Mouse (Mus musculus) liver, embryonic 14 days (tissue): Measurements from ENCODE around the gene Prpf8. TPM values are rescaled to one million over a fixed set of nuclear protein-coding genes. Genes with fewer than 3 reads are reported as not detected.

Experiments used
- polyA plus RNA-seq: library from polyadenylated mRNA; depleted of rRNA; stranded (reverse); fragments of >200 nt; gene quantifications from 2 replicates; pipeline ENCODE4 v1.2.3, GENCODE M21; 2012; rRNA removed

Prpf8 gene
- polyA plus RNA-seq, result 34.3 and 40.5 TPM in 2 replicates

GRCm38 (mm10) chr11:75486601-75487285, at the start of gene Prpf8:
Gene Prpf8, plus strand, starts transcription at chr11:75486816.

DNA sequence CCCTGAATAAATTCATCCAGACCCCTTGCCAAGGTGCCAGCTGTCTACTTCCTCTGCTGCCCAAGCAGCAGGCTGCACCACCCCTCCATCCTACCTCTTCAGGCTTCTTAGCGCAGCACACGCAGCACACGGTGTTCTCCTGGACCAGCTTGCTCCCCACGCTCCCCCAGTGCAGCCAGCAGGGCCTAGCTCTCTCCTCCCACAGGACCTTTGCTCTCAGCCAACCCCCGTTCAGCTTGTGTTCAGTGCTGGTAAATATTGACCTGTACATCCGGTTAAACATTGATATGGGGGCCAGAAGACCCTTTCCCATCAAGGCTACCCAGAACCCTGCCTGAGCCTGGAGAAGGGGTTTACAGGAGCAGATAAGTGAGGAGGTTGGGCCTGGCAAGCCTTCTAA, 47.3 kb upstream of the Prpf8 start, which contains the start of gene Serpinf2:
Gene Serpinf2, minus strand, starts transcription at position 229 of the 400 bp plus-strand sequence.

GRCm38 (mm10) chr11:75453991-75454930, 32.4 kb upstream of the Prpf8 start, which contains the start of gene Wdr81:
Gene Wdr81, minus strand, starts transcription at chr11:75454717.

GRCm38 (mm10) chr11:75460844-75461742, 25.5 kb upstream of the Prpf8 start, which contains the start of gene Tlcd2:
Gene Tlcd2, plus strand, starts transcription at chr11:75461715.

DNA sequence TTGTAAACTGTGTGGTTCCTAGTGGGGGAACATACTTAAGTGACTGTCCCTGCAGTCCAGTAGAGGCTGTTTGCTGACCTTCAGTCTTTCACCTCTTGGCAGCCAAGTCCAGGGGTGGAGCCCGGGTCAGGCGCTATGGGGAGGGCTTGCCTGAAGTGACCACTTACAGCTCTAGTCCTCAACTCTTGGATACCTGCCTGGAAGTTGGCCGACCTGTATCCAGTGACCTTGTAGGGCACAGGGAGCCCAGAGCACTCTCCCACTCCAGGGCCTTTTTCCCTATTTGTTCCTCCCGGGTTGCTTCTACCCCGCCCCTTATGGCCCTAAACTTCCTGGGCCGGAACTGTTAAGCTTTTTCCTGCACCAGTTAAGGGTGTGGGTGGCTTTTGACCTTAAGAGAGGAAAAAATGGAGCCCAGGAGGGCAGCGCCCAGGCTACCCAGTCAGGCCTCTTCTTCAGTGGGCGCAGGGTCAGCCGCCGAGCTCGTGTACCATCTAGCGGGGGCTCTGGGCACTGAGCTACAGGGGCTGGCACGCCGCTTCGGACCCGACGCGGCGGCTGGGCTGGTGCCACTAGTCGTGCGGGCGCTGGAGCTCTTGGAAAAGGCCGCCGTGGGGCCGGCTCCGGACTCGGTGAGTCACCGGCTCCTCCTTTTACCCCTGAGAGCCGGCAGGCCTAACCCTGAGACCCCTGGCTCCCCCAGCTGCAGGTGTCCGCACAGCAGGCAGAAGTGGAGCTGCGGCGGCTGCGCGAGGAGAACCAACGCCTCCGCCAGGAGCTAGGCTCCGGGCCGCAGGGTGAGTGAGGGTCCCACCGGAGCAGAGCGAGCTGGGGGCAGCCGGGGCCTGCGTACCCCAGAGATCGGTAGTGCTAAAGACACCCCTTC, 23.4 kb downstream of the Prpf8 start, which contains the start of gene Rilp:
Gene Rilp, plus strand, starts transcription at position 354 of the 886 bp plus-strand sequence.

GRCm38 (mm10) chr11:75513336-75513735, 26.7 kb downstream of the Prpf8 start, which contains the start of gene Scarf1:
Gene Scarf1, plus strand, starts transcription at chr11:75513540.

DNA sequence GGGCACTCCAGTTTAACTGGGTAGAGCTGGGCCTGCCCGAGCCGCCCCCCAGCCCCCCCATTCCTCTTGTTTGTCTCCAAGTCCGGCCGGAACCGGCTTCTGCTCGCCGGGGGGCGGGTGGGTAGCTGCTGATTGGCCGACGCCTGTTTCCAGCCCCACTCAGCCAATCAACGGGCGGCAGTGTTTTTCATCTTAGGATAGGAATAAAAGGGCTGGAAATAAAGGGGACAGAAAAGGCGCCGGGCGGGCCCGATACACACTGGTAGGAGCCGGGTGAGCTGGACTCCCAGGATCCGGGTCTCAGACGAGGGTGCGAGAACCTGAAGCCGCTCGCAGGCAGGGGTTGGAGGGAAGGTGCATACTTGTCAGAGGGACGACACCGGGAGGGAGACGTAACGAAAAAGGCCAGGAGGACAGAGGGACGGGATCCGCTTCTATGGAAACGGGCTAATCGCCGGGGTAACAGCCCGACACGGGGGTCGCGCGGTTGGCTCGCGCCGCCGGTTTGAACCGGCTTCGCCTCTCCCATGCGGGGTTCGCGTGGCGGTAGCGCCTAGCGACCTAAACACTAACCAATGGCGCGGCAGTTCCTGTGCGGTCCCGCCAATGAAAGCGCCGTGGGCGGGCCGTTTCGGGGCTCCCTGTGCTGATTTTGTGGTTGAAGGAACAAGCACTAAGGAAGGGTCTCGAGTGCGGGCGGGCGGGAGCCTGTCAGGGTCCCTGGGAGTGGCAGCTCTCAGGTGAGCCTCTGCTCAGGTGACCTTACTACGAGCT, 45.0 kb downstream of the Prpf8 start, which contains the start of gene Slc43a2:
Gene Slc43a2, plus strand, starts transcription at position 226 of the 774 bp plus-strand sequence.

Other genes with a start within 250 kb of the Prpf8 start
- gene Rpa1, start 138.5 kb upstream of the Prpf8 start, polyA plus RNA-seq, result 52.5 and 61.3 TPM in 2 replicates
- 1.8 and 2.2 TPM in 2 replicates for gene Smyd4, start 138.4 kb upstream of the Prpf8 start, polyA plus RNA-seq
- gene Serpinf1, start 64.1 kb upstream of the Prpf8 start, polyA plus RNA-seq, result 84.0 and 109 TPM in 2 replicates
- gene Serpinf2, start 47.2 kb upstream of the Prpf8 start, polyA plus RNA-seq, result 395 and 444 TPM in 2 replicates
- 13.0 and 14.8 TPM in 2 replicates for gene Wdr81, start 32.1 kb upstream of the Prpf8 start, polyA plus RNA-seq
- gene Tlcd2, start 25.1 kb upstream of the Prpf8 start, polyA plus RNA-seq, result 6.8 and 8.4 TPM in 2 replicates
- gene Rilp, start 23.3 kb downstream of the Prpf8 start, polyA plus RNA-seq, result 1.5 and 1.7 TPM in 2 replicates
- gene Scarf1, start 26.7 kb downstream of the Prpf8 start, polyA plus RNA-seq, result 2.1 and 2.3 TPM in 2 replicates
- gene Slc43a2, start 44.9 kb downstream of the Prpf8 start, polyA plus RNA-seq, result 2.6 and 3.1 TPM in 2 replicates
- gene Pitpna, start 101.3 kb downstream of the Prpf8 start, polyA plus RNA-seq, result 26.3 and 27.3 TPM in 2 replicates
- gene Inpp5k, start 144.2 kb downstream of the Prpf8 start, polyA plus RNA-seq, result 11.5 and 14.1 TPM in 2 replicates
- gene Myo1c, start 163.7 kb downstream of the Prpf8 start, polyA plus RNA-seq, result 12.5 and 14.4 TPM in 2 replicates
- gene Crk, start 192.4 kb downstream of the Prpf8 start, polyA plus RNA-seq, result 20.9 and 24.8 TPM in 2 replicates
- gene Ywhae, start 246.1 kb downstream of the Prpf8 start, polyA plus RNA-seq, result 195 and 206 TPM in 2 replicates